Mouse (Mus musculus) kidney, postnatal 0 days (tissue): Measurements from ENCODE around the gene Pcyox1. TPM values are rescaled to one million over a fixed set of nuclear protein-coding genes. Genes with fewer than 3 reads are reported as not detected.
A peak's percentile ranks its signal among the peaks of the same experiment; 100 is the strongest.
"Not testable (repeated sequence)": the region's sequence is repeated elsewhere in the genome, so short reads cannot be mapped to it uniquely, and the experiment has no call there.

Experiments used
- ATAC-seq: fragments of 200-750 bp; cut with Nextera tagmentation; replicated peaks from 2 replicates; pipeline ENCODE4 v1.8.0; 2017; ENCODE audit warnings: low read depth, moderate number of reproducible peaks, moderate TSS enrichment, moderate library complexity; ENCODE audit not compliant: low FRiP score
- DNase-seq: peaks from one replicate; pipeline ENCODE4 v3.0.0-alpha.2; 2016; ENCODE audit warnings: low spot score
- H3K27ac ChIP-seq: fragments of 300-500 bp; sonication (generic); 2 replicates; pipeline ENCODE4 v1.5.1; 2014; ENCODE audit warnings: mild to moderate bottlenecking
- H3K27me3 ChIP-seq: fragments of 300-500 bp; sonication (generic); 2 replicates; pipeline ENCODE4 v1.6.1; 2014; ENCODE audit warnings: low read length, mixed read lengths; ENCODE audit not compliant: insufficient read depth
- H3K36me3 ChIP-seq: fragments of 300-500 bp; sonication (generic); 2 replicates; pipeline ENCODE4 v1.6.1; 2014; ENCODE audit warnings: low read length, mixed read lengths; ENCODE audit not compliant: insufficient read depth
- H3K4me1 ChIP-seq: fragments of 300-500 bp; sonication (generic); replicated peaks from 2 replicates; pipeline ENCODE4 v1.6.1; 2014; ENCODE audit warnings: antibody characterized with exemption, low read length, mixed read lengths; ENCODE audit not compliant: insufficient read depth
- H3K4me2 ChIP-seq: fragments of 300-500 bp; sonication (generic); 2 replicates; pipeline ENCODE4 v1.6.1; 2014; ENCODE audit warnings: mild to moderate bottlenecking, low read length, moderate library complexity, mixed read lengths
- H3K4me3 ChIP-seq: fragments of 300-500 bp; sonication (generic); replicated peaks from 2 replicates; pipeline ENCODE4 v1.5.1; 2014; ENCODE audit warnings: low read depth, low read length
- H3K9ac ChIP-seq: fragments of 300-500 bp; sonication (generic); 2 replicates; pipeline ENCODE4 v1.6.1; 2014; ENCODE audit warnings: low read depth, low read length
- H3K9me3 ChIP-seq: fragments of 300-500 bp; sonication (generic); replicated peaks from 2 replicates; pipeline ENCODE4 v1.6.1; 2016; ENCODE audit warnings: low read length, inconsistent platforms, mixed read lengths
- CTCF ChIP-seq: IDR thresholded peaks from 2 replicates; pipeline ENCODE4 v1.5.1; 2016; ENCODE audit warnings: antibody characterized with exemption, low read depth, mild to moderate bottlenecking, moderate library complexity
- WGBS: fragments of 180-500 bp; shearing (Covaris S2); extraction: QIAGEN DNeasy Blood & Tissue Kit; methylation state at CpG from one replicate; pipeline ENCODE4 v1.1.7; 2014; 5-methylcytosine and 5-hydroxymethylcytosine counted together
- polyA plus RNA-seq: library from polyadenylated mRNA; unstranded; fragments of >200 nt; fragmentation: Nextera tagmentation; extraction: Ambion mirVana; gene quantifications from 2 replicates; pipeline ENCODE4 v1.2.1, GENCODE M21; 2015

Pcyox1 gene
- polyA plus RNA-seq, 1 experiment from 2014 or later, result 110 TPM

DNA sequence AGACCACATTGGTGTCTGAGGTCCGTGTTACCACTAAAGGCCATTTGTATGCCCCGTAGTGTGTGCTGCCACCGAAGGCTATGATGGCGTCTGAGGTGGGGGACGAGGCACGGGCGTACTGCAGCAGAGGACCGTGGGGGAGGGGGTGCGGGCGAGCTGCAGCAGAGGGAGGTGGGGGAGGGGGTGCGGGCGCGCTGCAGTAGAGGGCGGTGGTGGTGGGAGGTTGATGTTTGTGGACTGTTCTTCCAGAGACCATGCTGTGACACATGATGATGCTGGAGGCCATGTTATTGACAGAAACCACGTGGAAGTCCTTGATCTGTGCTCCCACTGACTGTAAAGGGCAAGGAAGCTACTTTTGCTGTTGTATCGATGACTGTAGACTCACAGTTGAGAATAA is 13.6 kb downstream of the Pcyox1 start:
- Histone ChIP-seq H3K4me1 (no peaks in the 10 kb centered on the region), H3K27me3 (no peaks in the 10 kb centered on the region), H3K9ac (no peak overlapping the region), H3K36me3 (peaks cover 14% of the 10 kb centered on the region), H3K27ac (no peak overlapping the region), H3K9me3 (no peaks in the 10 kb centered on the region), H3K4me3 (no peak overlapping the region), H3K4me2 (no peak overlapping the region)
- no peak for TF ChIP-seq CTCF
- no peak for DNase-seq
- ATAC-seq, result no peak
- WGBS, result 47% methylated on average over 16 of the region's 16 CpGs

DNA sequence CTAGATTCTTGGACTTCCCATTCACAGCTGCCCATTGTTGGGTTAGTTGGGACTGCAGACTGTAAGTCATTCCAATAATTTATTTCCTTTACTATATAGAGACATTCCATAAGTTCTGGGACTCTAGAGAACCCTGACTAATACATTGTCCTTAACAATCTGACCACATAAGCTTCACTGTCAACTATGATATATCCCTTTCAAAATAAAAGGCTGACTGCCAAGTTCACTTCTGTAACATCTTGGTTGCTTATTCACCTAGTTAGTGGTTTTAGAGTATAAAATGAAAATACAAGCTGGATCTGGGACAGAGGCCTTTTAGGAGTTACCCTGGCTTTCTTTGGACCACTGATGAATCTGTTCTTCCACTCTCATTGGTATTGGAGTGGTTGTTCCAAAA is 14.4 kb downstream of the Pcyox1 start:
- Histone ChIP-seq H3K27me3 (no peaks in the 10 kb centered on the region), H3K4me2 (no peak overlapping the region), H3K36me3 (peaks cover 14% of the 10 kb centered on the region; the same call in 1 of the 2 replicates), H3K27ac (no peak overlapping the region), H3K9me3 (no peaks in the 10 kb centered on the region), H3K4me1 (no peaks in the 10 kb centered on the region), H3K4me3 (no peak overlapping the region), H3K9ac (no peak overlapping the region)
- no peak for DNase-seq
- TF ChIP-seq CTCF, result no peak
- no peak for ATAC-seq

DNA sequence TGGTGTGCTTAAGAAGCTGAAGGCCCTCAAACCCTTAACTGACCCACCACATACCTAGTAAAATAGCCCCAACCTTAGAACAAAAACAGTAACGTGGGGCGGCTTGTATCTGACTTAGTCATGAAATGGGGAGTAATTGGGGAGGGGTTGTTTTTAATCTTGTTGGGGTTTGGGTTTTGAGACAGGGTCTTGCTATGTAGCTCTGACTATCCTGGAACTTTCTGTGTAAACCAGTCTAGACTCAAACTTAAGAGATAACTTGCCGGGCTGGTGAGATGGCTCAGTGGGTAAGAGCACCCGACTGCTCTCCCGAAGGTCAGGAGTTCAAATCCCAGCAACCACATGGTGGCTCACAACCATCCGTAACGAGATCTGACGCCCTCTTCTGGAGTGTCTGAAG is 16.8 kb downstream of the Pcyox1 start:
- not testable (repeated sequence) for H3K4me2 ChIP-seq, H3K9ac ChIP-seq, H3K27ac ChIP-seq, H3K27me3 ChIP-seq, H3K9me3 ChIP-seq, H3K4me3 ChIP-seq, ATAC-seq, DNase-seq, H3K4me1 ChIP-seq
- peaks cover 25% of the 10 kb centered on the region; the same call in 1 of the 2 replicates for H3K36me3 ChIP-seq
- 82% methylated on average over 7 of the region's 8 CpGs for WGBS

DNA sequence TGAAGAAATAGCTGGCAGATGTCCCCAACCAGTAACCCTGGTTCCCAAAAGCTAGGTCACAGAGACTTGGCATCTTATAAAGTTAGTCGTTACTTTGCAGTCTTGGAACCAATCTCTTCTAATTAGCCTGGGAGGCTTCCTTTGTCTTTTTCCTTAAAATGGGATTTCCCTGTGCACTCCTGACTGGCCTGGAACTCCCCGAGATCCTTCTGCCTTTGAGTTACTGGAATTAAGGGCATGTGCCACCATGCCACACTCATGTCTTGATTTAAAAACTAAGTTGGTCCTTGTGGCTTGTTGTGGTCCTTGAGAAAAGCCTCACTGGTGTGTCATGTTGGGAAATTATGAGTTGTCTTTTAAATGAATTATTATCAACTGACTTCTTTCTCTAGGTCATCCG is 18.6 kb downstream of the Pcyox1 start:
- Histone ChIP-seq H3K36me3 (peaks cover 25% of the 10 kb centered on the region; the same call in 1 of the 2 replicates), H3K9me3 (no peaks in the 10 kb centered on the region), H3K27ac (no peak overlapping the region), H3K4me3 (no peak overlapping the region), H3K4me2 (no peak overlapping the region), H3K4me1 (no peaks in the 10 kb centered on the region), H3K27me3 (no peaks in the 10 kb centered on the region), H3K9ac (no peak overlapping the region)
- TF ChIP-seq CTCF, result no peak
- ATAC-seq, result no peak
- WGBS, result 89% methylated on average over 3 of the region's 3 CpGs
- no peak for DNase-seq

DNA sequence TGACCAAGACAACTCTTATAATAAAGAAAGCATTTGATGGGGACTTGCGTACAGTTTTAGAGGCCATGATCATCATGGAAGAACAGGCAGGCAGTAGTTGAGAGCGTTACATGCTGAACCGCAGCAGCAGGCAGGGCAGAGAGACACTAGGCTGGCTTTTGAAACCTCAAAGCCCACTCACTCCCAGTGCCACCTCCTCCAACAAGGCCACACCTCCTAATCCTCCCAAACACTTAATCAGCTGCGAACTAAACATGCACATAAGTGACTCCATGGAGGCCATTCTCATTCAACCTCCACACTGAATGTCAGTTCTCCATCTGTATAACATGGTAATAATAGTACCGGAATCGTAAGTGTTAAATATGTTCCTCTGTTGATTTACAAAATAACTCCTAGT is 23.4 kb downstream of the Pcyox1 start:
- DNase-seq, result no peak
- Histone ChIP-seq H3K27me3 (no peaks in the 10 kb centered on the region), H3K9ac (no peak overlapping the region), H3K9me3 (no peaks in the 10 kb centered on the region), H3K4me2 (no peak overlapping the region), H3K4me1 (peaks cover 19% of the 10 kb centered on the region), H3K36me3 (peaks cover 20% of the 10 kb centered on the region; the same call in 1 of the 2 replicates), H3K4me3 (no peak overlapping the region), H3K27ac (no peak overlapping the region)
- TF ChIP-seq CTCF, result no peak
- 94% methylated on average over 6 of the region's 6 CpGs for WGBS
- no peak for ATAC-seq

DNA sequence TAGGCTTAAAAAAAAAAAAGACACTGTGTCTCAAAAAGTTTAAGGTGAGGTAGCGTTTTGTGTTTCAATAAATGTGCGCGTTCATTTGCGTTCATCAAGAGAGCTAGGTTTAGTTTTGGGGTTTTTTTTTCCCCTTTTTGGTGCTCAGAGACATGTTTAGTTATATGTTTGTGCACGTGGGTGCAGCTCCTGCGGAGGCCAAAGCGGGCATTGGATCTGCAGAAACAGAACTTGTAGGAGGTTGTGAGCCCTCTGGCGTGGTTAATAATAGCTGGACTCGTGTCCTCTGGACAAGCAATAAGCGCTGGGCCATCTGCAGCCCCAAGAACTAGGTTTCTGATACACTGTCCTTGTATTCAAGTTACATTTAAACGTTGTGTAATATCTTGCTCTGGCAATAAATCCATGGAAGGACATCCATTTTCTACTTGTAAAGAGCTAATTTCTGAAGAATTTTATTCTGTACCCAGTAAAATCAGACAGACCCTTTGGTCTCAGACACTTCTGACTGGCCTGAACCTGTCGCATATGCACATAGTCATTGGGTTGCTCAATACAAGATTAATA is 24.9 kb downstream of the Pcyox1 start:
- WGBS, result 4% methylated on average over 12 of the region's 12 CpGs
- DNase-seq (no peak), ATAC-seq (no peak)
- Histone ChIP-seq H3K27me3 (no peaks in the 10 kb centered on the region), H3K4me3 (peak overlapping the region; percentile 72), H3K36me3 (0 out of 2 replicates have a peak, but pooled peaks cover 11% of the 10 kb centered on the region), H3K9ac (peak overlapping the region; percentile 93), H3K4me2 (peak overlapping the region; percentile 72), H3K27ac (no peak overlapping the region), H3K9me3 (no peaks in the 10 kb centered on the region), H3K4me1 (peaks cover 19% of the 10 kb centered on the region)
- TF ChIP-seq CTCF, result no peak
